29 mouse cellular contexts compared by ENCODE assay signal in the genomic region with DNA sequence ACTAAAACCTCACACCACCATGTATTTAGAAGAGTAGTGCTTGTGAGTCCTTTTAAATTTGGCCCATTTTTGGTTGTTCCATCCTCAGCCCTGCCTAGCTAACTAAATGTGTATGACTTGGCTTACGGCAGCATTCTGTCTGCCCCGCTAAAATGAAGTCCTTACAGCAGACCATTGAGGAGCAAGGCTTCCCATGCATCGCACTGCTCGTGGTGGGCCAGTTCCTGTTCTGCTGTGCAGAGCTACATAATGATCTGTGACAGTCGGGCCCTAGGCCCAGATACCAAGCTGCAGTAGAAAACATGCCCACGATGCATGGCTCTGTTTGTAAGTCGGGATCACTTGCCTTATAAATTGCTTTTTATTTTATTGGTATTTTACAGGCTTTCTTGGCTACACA. TPM values are rescaled to one million over a fixed set of nuclear protein-coding genes. Genes with fewer than 3 reads are reported as not detected.
DNase-seq lines count a peak whose midpoint lies in the region; ATAC-seq lines count a peak whose summit lies in the region.
"Had no signal": no experiment of that assay in that cellular context is flagged by ENCODE, and none has a peak within 500 bp of the region (broad histone marks: within the 10 kb centered on the region; RNA-seq: fewer than 3 reads in every experiment).

No protein-coding gene starts in this region.

- H3K4me3 ChIP-seq in heart, embryonic 10.5 days = no peak overlapping the region
- H3K4me3 ChIP-seq in embryonic facial prominence, embryonic 14.5 days (ENCODE audit: low read depth, low read length) = no peak overlapping the region
- H3K4me3 ChIP-seq: forebrain, embryonic 10.5 days; heart, embryonic 12.5 days; hindbrain, embryonic 13.5 days; kidney, embryonic 15.5 days; layer of hippocampus, adult 2 months; limb, embryonic 15.5 days; midbrain, embryonic 12.5 days; myocyte; neural tube, embryonic 12.5 days had no signal

- H3K9ac ChIP-seq in embryonic facial prominence, embryonic 14.5 days (ENCODE audit: low read depth, low read length) = no peak overlapping the region
- H3K9ac ChIP-seq: forebrain, postnatal 0 days; heart, embryonic 12.5 days; hindbrain, embryonic 13.5 days; kidney, embryonic 15.5 days; limb, embryonic 15.5 days; liver, embryonic 14.5 days; midbrain, embryonic 12.5 days; neural tube, embryonic 12.5 days had no signal

- H3K36me3 ChIP-seq in heart, embryonic 10.5 days = peaks cover 2% of the 10 kb centered on the region; the same call in 1 of the 2 replicates
- H3K36me3 ChIP-seq in embryonic facial prominence, embryonic 14.5 days (ENCODE audit: control insufficient read depth, insufficient read depth, low read length) = no peaks in the 10 kb centered on the region
- H3K36me3 ChIP-seq: forebrain, embryonic 10.5 days; heart, embryonic 12.5 days; kidney, embryonic 15.5 days; limb, embryonic 15.5 days; midbrain, embryonic 12.5 days; neural tube, embryonic 12.5 days had no signal

- H3K4me2 ChIP-seq in embryonic facial prominence, embryonic 14.5 days (ENCODE audit: low read depth, low read length) = no peak overlapping the region
- H3K4me2 ChIP-seq: heart, embryonic 12.5 days; hindbrain, embryonic 13.5 days; kidney, embryonic 15.5 days; limb, embryonic 15.5 days; midbrain, embryonic 12.5 days; neural tube, embryonic 12.5 days had no signal

- peak; percentile 58 for DNase-seq in heart, embryonic 10.5 days (ENCODE audit: low spot score)
- DNase-seq in heart, adult 18-20 months = no peak
- peak; percentile 21 to 26 for DNase-seq in thymus, postnatal 36 days
- no peak for DNase-seq in thymus, postnatal 0 days (ENCODE audit: low spot score)
- DNase-seq in embryonic facial prominence, embryonic 14.5 days (ENCODE audit: low spot score) = peak; percentile 52
- DNase-seq in kidney, adult 18-20 months = no peak
- no peak for DNase-seq in right cerebral cortex, postnatal 4 days
- DNase-seq: adrenal gland, adult 2 months; cerebellum, adult 2 months; cerebellum, postnatal 14 days; forebrain, postnatal 0 days; heart, postnatal 4 days; kidney, adult 11 months; kidney, postnatal 25 days; lung, adult 2 months; lung, postnatal 10 days; right cerebral cortex, adult 18-20 months had no signal

- H3K4me1 ChIP-seq in heart, embryonic 10.5 days = peaks cover 5% of the 10 kb centered on the region; the same call in 1 of the 2 replicates
- H3K4me1 ChIP-seq in embryonic facial prominence, embryonic 14.5 days (ENCODE audit: control insufficient read depth, insufficient read depth, low read length) = peaks cover 28% of the 10 kb centered on the region

- no peaks in the 10 kb centered on the region for H3K9me3 ChIP-seq in heart, embryonic 10.5 days
- no peaks in the 10 kb centered on the region for H3K9me3 ChIP-seq in embryonic facial prominence, embryonic 14.5 days (ENCODE audit: control insufficient read depth, low read length)
- H3K9me3 ChIP-seq: forebrain, embryonic 10.5 days; heart, embryonic 12.5 days; hindbrain, embryonic 13.5 days; kidney, embryonic 15.5 days; limb, embryonic 15.5 days; midbrain, embryonic 12.5 days; neural tube, embryonic 12.5 days had no signal

- H3K27me3 ChIP-seq in heart, embryonic 10.5 days (ENCODE audit: insufficient read depth, poor library complexity, severe bottlenecking) = no peaks in the 10 kb centered on the region
- H3K27me3 ChIP-seq in embryonic facial prominence, embryonic 14.5 days (replicated peaks; ENCODE audit: control insufficient read depth, insufficient read depth, low read length) = no peaks in the 10 kb centered on the region
- H3K27me3 ChIP-seq: heart, embryonic 12.5 days; hindbrain, embryonic 13.5 days; kidney, embryonic 15.5 days; limb, embryonic 15.5 days; midbrain, embryonic 12.5 days; neural tube, embryonic 12.5 days had no signal

- peak overlapping the region; percentile 36; the same call in 1 of the 2 replicates for H3K27ac ChIP-seq in heart, embryonic 10.5 days
- no peak overlapping the region for H3K27ac ChIP-seq in embryonic facial prominence, embryonic 14.5 days (replicated peaks; ENCODE audit: low read depth, low read length)
- H3K27ac ChIP-seq: forebrain, embryonic 10.5 days; hindbrain, embryonic 13.5 days; kidney, embryonic 15.5 days; layer of hippocampus, adult 2 months; limb, embryonic 15.5 days; liver, embryonic 14.5 days; midbrain, embryonic 12.5 days; neural tube, embryonic 12.5 days; stomach, postnatal 0 days had no signal

- ATAC-seq in embryonic facial prominence, embryonic 14.5 days (ENCODE audit: low read depth) = no peak
- ATAC-seq: CD4-positive, CD25-positive, alpha-beta regulatory T cell, adult 4 months; forebrain, postnatal 0 days had no signal

- WGBS in heart, embryonic 10.5 days = 81% methylated on average over 7 of the region's 7 CpGs
- WGBS in embryonic facial prominence, embryonic 14.5 days = 64% methylated on average over 7 of the region's 7 CpGs

RNA-seq across cellular contexts. Expression of a gene that starts 50.5 kb away (rescaled TPM):
- polyA plus RNA-seq in heart, embryonic 10.5 days (2016; fragmentation: Nextera tagmentation; extraction: Ambion mirVana) = 7.0 and 7.3 TPM in 2 replicates
- total RNA-seq in heart, adult 18-20 months (2021) = 1 to 10 TPM; 3.6 to 4.0 TPM
- polyA plus RNA-seq in thymus, postnatal 0 days (2015; fragmentation: Nextera tagmentation; extraction: Ambion mirVana) = 5.7 and 9.3 TPM in 2 replicates
- polyA plus RNA-seq in embryonic facial prominence, embryonic 14.5 days (2014; fragmentation: Nextera tagmentation; extraction: Ambion mirVana) = 13.3 and 13.4 TPM in 2 replicates

RNA-seq across cellular contexts. Expression of a gene that starts 50.6 kb away (rescaled TPM):
- polyA plus RNA-seq in heart, embryonic 10.5 days (2016; fragmentation: Nextera tagmentation; extraction: Ambion mirVana) = 18.5 and 21.1 TPM in 2 replicates
- 10 to 100 TPM; 52.1 to 56.9 TPM for total RNA-seq in heart, adult 18-20 months (2021)
- polyA plus RNA-seq in thymus, postnatal 0 days (2015; fragmentation: Nextera tagmentation; extraction: Ambion mirVana) = 19.5 and 20.9 TPM in 2 replicates
- polyA plus RNA-seq in embryonic facial prominence, embryonic 14.5 days (2014; fragmentation: Nextera tagmentation; extraction: Ambion mirVana) = 15.4 and 20.7 TPM in 2 replicates

Comparison
In these comparisons a context has a peak if more than half of its experiments do, and no peak if none do; other contexts are left out.
1. DNase-seq: peak in heart, embryonic 10.5 days (single experiment), thymus, postnatal 36 days (2 of 2) and embryonic facial prominence, embryonic 14.5 days (single experiment); none in heart, adult 18-20 months (0 of 2), thymus, postnatal 0 days (single experiment), kidney, adult 18-20 months (single experiment) and right cerebral cortex, postnatal 4 days (single experiment).